Mouse (Mus musculus) spleen, adult 2 months (tissue): ENCODE measurements around the gene Gm49337.

ENCODE experiments used
- CTCF ChIP-seq: fragments of 200-500 bp; IDR thresholded peaks from 2 replicates; pipeline ENCODE4 v1.5.1; 2011; ENCODE audit warnings: mild to moderate bottlenecking, inconsistent platforms; ENCODE audit not compliant: insufficient read depth, insufficient read length, insufficient replicate concordance; ENCODE audit errors: extremely low read depth
- POLR2A ChIP-seq: fragments of 200-500 bp; IDR thresholded peaks from 2 replicates; pipeline ENCODE4 v1.6.1; 2011; ENCODE audit warnings: low read depth, low read length, inconsistent platforms

- TF ChIP-seq POLR2A (no peak), CTCF (no peak)
Observed at GRCm38 (mm10) chr4:116336294-116336693, 163.1 kb downstream of the Gm49337 start.
